Mouse (Mus musculus): ENCODE data around the gene Shisa7. TPM values are rescaled to one million over a fixed set of nuclear protein-coding genes. Genes with fewer than 3 reads are reported as not detected.
"Not testable (repeated sequence)": the region's sequence is repeated elsewhere in the genome, so short reads cannot be mapped to it uniquely, and the experiment has no call there.

The Shisa7 gene
- polyA plus RNA-seq, 1 experiment from 2014 or later: 0.99 TPM

DNA sequence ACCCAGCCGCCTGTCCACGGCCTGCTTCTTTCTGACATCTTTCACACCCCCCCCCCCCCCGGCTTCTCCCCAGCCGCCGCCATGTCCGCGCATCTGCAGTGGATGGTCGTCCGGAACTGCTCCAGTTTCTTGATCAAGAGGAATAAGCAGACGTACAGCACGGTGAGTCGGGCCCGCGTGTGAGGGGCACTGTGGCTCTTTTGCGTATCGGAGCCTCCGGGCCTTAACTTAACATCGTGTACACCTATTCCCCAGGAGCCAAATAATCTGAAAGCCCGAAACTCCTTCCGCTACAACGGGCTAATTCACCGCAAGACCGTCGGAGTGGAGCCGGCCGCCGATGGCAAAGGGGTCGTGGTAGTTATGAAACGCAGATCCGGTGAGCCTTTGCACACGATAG, 51.2 kb downstream of the Shisa7 start:
- Histone ChIP-seq H3K27ac (replicated peaks) (peak overlapping the region; percentile 97), H3K27me3 (peaks cover 10% of the 10 kb centered on the region), H3K4me2 (replicated peaks) (peak overlapping the region; percentile 65), H3K9ac (peak overlapping the region; percentile 93), H3K4me3 (replicated peaks) (peak overlapping the region; percentile 87), H3K4me1 (peaks cover 27% of the 10 kb centered on the region), H3K36me3 (peaks cover 40% of the 10 kb centered on the region)
- H3K9me3 ChIP-seq (replicated peaks); ATAC-seq (ENCODE audit: insufficient number of reproducible peaks, low FRiP score, low TSS enrichment, low read depth): not testable (repeated sequence)
- under 1% methylated on average over 29 of the region's 31 CpGs for WGBS

DNA sequence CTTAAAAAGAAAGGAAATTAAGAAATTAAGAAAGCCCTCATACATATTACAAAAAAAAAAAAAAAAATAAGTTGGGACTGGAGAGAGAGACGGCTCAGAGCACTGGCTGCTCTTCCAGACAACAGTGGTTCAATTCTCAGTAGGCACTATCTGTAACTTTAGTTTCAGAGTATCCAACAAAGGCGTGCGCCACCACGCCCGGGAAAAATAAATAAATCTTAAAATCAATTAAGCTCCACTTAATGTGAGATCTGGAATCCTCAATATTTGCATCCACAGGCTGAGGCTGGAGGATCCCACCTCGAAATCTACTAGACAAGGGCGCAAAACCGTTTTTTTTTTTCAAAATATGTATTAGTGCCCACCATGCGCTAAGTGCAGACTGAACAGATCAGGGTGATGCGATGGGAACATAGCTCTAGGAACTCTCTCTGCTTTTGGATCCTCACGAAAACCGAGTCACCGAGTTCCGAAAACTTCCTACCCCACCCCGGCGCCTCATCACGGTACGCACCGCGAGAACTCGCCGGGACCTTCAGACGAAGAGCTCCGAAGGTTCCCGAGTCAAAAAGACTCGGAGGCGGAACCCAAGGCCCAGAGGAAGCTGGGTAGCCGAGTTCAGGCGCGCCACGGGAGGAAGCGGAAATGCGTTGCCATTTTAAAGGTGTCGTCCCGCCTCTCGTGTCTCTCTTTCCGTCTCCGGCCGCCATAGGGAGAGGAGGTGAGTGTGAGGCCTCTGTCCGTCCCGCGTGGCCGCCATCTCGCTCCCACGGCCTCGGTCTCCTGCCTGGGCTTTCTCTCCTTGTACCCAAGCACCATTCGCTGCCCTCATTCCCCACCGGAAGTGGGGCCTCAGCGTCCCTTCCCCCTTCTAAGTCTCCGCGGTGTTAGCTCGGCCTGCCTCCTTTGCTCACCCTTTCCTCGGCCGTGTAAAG, 52.0 kb downstream of the Shisa7 start, which contains the start of gene Rpl28:
Rpl28 (plus strand) TSS at position 597 of the 935 bp plus-strand sequence.
- Histone ChIP-seq H3K36me3 (peaks cover 36% of the 10 kb centered on the region), H3K9ac (peak within 1 kb of the TSS; percentile 93), H3K4me3 (replicated peaks) (peak within 1 kb of the TSS; percentile 87), H3K4me2 (replicated peaks) (peak within 1 kb of the TSS; percentile 65), H3K27ac (replicated peaks) (peak within 1 kb of the TSS; percentile 97), H3K9me3 (replicated peaks) (no peaks in the 10 kb centered on the region), H3K4me1 (peaks cover 28% of the 10 kb centered on the region), H3K27me3 (peaks cover 10% of the 10 kb centered on the region)
- peak; percentile 89 for ATAC-seq (ENCODE audit: insufficient number of reproducible peaks, low FRiP score, low TSS enrichment, low read depth)
- WGBS: under 1% methylated on average over 53 of the region's 54 CpGs

DNA sequence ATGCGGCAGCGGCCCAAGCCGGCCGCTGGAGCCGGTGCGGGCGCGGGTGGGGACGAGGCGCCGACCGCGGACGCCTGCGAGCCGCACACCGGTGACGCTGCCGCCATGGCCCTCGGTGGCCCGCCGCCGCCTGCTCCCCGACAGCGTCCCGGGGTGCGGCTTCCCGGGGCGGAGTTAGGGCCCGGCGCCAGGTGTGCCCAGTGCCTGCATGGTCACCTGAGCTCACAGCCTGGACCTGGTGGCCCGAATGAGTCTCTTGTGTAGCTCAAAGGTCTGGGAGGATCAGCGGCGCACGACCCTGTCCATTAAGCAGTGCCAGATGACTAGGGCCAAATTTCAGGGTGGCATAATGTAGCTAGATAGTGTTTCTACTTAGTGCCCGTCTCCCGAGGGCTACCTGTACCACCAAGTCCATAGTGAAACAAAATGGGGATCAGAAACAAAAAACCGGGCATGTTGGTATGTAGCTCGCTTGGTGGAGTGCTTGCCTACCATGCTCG, 55.0 kb downstream of the Shisa7 start, which contains the start of gene Tmem238:
Tmem238 (minus strand) TSS at position 221 of the 500 bp plus-strand sequence.
- peak within 1 kb of the TSS; percentile 92 for H3K4me2 ChIP-seq (replicated peaks)
- ATAC-seq (ENCODE audit: insufficient number of reproducible peaks, low FRiP score, low TSS enrichment, low read depth): 0 out of 2 replicates have a peak, but pooled peaks have one; percentile 26
- H3K9me3 ChIP-seq (replicated peaks): no peaks in the 10 kb centered on the region
- H3K27ac ChIP-seq (replicated peaks): peak within 1 kb of the TSS; percentile 40
- WGBS: 7% methylated on average over 40 of the region's 40 CpGs
- H3K27me3 ChIP-seq: peaks cover 10% of the 10 kb centered on the region
- peaks cover 22% of the 10 kb centered on the region for H3K4me1 ChIP-seq
- peak within 1 kb of the TSS; percentile 57 for H3K4me3 ChIP-seq (replicated peaks)
- peaks cover 8% of the 10 kb centered on the region; the same call in 1 of the 2 replicates for H3K36me3 ChIP-seq
- peak within 1 kb of the TSS; percentile 60 for H3K9ac ChIP-seq

DNA sequence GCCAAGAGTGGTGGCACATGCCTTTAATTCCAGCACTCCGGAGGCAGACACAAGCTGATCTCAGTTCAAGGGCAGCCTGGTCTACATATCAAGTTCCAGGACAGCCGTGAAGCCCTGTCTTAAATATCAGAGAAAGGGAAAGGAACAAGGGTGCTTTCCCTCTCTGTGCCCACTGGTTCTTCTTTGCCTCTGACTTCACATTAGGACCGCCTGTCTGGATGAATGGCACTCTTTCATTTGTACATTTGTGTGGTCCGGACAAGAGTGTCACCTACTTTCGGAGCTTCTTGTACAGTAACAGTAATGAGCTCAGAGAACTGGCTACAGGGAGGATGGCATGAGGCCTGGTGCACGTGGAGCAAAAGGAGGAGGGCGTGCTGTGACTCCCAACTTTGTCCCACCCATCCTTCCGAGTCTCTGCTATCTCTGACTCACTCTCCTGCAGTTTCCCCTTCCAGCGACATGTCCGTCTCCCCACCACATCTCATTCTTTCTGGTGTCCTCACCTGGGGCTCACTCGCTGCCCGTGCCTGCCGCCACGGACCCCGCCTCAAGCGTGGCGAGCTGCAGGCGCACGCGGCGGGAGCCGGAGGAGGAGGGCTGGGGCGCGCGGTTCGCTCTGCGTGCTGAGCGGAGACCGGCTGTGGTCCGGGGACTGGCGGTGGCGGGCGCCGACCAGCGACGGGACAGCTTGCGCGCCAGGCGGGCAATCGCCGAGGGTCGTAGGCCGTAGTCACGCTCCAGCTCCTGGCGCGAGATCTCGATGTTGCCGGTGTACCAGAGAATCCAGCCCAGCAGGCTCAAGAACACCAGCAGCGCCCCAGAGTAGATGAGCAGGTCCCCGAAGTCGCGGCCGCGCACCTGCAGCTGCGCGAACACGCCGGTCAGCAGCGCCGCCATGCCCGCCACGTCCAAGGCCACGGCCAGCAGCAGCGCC, 55.7 kb downstream of the Shisa7 start:
- 0 out of 2 replicates have a peak, but pooled peaks cover under 1% of the 10 kb centered on the region for H3K36me3 ChIP-seq
- peak overlapping the region; percentile 40 for H3K27ac ChIP-seq (replicated peaks)
- H3K9ac ChIP-seq: peak overlapping the region; percentile 60
- peak; percentile 53 for ATAC-seq (ENCODE audit: insufficient number of reproducible peaks, low FRiP score, low TSS enrichment, low read depth)
- 1% methylated on average over 64 of the region's 64 CpGs for WGBS
- H3K9me3 ChIP-seq (replicated peaks): no peaks in the 10 kb centered on the region
- H3K27me3 ChIP-seq: peaks cover 10% of the 10 kb centered on the region
- peak overlapping the region; percentile 57 for H3K4me3 ChIP-seq (replicated peaks)
- H3K4me1 ChIP-seq: peaks cover 14% of the 10 kb centered on the region
- peak overlapping the region; percentile 92 for H3K4me2 ChIP-seq (replicated peaks)

DNA sequence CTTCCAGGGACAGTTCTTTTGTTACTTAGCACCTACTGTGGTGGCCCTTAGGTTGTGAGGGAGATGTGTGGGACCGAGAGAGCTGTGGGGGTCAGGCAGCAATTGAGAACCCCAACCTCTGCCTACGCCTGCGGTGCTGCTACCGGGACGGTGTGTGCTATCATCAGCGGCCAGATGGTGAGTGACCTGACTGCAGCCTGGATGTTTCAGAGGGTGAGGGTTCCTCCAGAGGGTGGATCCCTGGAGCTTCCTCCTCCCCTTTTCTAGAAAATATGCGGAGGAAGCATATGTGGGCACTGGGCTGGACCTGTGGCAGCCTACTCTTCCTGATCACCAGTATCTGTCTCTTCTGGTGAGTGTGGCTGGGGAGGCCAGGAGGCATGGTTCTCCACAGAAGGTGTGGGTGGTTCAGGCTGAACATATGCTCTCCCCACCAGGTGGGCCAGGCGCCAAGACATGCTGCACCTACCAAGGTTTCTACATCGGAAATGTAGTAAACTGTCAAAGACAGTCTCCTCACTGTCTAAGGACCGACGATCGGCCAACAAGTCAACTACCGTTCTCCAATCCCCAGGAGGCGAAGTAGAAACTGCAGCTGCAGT, 60.7 kb downstream of the Shisa7 start:
- H3K9me3 ChIP-seq (replicated peaks): no peaks in the 10 kb centered on the region
- 75% methylated on average over 14 of the region's 14 CpGs for WGBS
- ATAC-seq (ENCODE audit: insufficient number of reproducible peaks, low FRiP score, low TSS enrichment, low read depth): no peak
- H3K36me3 ChIP-seq: no peaks in the 10 kb centered on the region
- no peak overlapping the region for H3K9ac ChIP-seq
- no peak overlapping the region for H3K27ac ChIP-seq (replicated peaks)
- no peak overlapping the region for H3K4me3 ChIP-seq (replicated peaks)
- peaks cover 7% of the 10 kb centered on the region for H3K4me1 ChIP-seq
- no peak overlapping the region for H3K4me2 ChIP-seq (replicated peaks)
- H3K27me3 ChIP-seq: peaks cover 9% of the 10 kb centered on the region

DNA sequence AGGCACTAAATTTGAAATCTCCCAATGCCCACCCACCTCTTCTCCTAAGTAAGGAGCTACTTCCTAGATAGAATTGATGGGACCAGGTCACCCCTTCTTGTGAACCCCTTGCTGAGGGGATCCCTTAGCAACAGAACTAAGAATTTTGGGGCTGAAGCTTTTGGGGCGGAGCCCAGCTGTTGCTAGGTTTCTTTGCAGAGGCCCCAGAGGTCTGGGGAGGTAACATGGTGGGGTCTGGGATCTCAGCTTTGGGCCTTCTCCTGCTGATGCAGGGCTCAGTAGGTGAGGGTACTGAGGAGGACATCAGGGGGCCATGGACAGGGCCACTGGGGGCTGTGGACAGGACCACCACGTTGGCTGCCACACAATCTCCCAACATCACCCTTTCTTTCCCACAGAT, 61.7 kb downstream of the Shisa7 start, which contains the start of the genes Il11 and Tmem190:
Il11 (minus strand) TSS at position 101 of the 400 bp plus-strand sequence.
Tmem190 (plus strand) TSS at position 179 of the 400 bp plus-strand sequence.
- 79% methylated on average over 2 of the region's 2 CpGs for WGBS
- Histone ChIP-seq H3K36me3 (no peaks in the 10 kb centered on the region), H3K4me1 (peaks cover 2% of the 10 kb centered on the region; the same call in 1 of the 2 replicates), H3K27ac (replicated peaks) (no peak within 1 kb of the TSS), H3K27me3 (peaks cover 20% of the 10 kb centered on the region), H3K4me2 (replicated peaks) (no peak within 1 kb of the TSS), H3K9me3 (replicated peaks) (no peaks in the 10 kb centered on the region), H3K9ac (no peak within 1 kb of the TSS), H3K4me3 (replicated peaks) (no peak within 1 kb of the TSS)
- ATAC-seq (ENCODE audit: insufficient number of reproducible peaks, low FRiP score, low TSS enrichment, low read depth): no peak

DNA sequence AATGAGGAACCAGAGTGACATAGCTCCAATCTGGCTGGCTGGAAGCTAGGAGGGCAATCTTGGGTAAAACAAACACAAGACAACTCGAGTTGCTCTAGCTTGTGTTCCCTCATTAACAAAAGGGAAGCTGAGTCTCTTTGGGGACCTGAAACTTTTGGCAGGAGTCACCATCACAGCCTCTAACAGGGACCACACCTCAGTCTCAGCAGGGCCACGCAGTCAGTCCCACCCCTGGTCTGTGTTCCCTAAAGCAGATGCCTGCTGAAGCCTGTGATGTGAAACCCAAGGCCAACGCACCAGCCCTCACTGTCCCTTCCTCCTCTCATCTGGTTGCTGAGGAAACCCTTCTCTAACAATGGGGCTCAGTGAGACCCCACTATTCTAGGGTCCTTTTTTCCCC, 62.4 kb downstream of the Shisa7 start:
- H3K4me3 ChIP-seq (replicated peaks): no peak overlapping the region
- 53% methylated on average over 3 of the region's 3 CpGs for WGBS
- H3K4me1 ChIP-seq: peaks cover 8% of the 10 kb centered on the region; the same call in 1 of the 2 replicates
- H3K9ac ChIP-seq: no peak overlapping the region
- H3K36me3 ChIP-seq: no peaks in the 10 kb centered on the region
- no peak overlapping the region for H3K27ac ChIP-seq (replicated peaks)
- no peak overlapping the region for H3K4me2 ChIP-seq (replicated peaks)
- ATAC-seq (ENCODE audit: insufficient number of reproducible peaks, low FRiP score, low TSS enrichment, low read depth): no peak
- H3K9me3 ChIP-seq (replicated peaks): no peaks in the 10 kb centered on the region
- peaks cover 26% of the 10 kb centered on the region for H3K27me3 ChIP-seq

DNA sequence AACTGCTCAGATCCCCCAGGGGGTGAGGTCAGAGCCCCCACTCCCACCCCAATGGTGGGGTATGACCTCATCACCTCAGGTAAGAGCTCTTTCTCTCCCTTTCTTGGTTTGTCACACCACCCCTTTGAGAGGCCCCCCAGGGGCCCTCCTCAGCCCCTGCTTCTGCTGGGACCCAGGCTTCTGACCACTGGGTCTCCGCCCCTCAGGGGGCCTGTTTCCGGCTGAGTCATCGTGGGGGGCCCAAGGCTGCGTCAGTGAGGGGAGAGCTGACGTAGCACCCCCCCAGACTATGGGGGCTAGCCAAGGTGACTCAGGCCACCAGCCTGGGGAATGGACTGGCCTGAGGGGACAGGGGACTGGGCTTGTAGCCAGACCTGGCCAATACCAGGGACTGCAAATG, 64.6 kb downstream of the Shisa7 start:
- H3K4me2 ChIP-seq (replicated peaks): no peak overlapping the region
- no peaks in the 10 kb centered on the region for H3K9me3 ChIP-seq (replicated peaks)
- no peak overlapping the region for H3K4me3 ChIP-seq (replicated peaks)
- no peak overlapping the region for H3K27ac ChIP-seq (replicated peaks)
- 28% methylated on average over 5 of the region's 5 CpGs for WGBS
- no peak overlapping the region for H3K9ac ChIP-seq
- H3K36me3 ChIP-seq: no peaks in the 10 kb centered on the region
- peaks cover 15% of the 10 kb centered on the region; the same call in 1 of the 2 replicates for H3K4me1 ChIP-seq
- no peak for ATAC-seq (ENCODE audit: insufficient number of reproducible peaks, low FRiP score, low TSS enrichment, low read depth)
- H3K27me3 ChIP-seq: peaks cover 47% of the 10 kb centered on the region

DNA sequence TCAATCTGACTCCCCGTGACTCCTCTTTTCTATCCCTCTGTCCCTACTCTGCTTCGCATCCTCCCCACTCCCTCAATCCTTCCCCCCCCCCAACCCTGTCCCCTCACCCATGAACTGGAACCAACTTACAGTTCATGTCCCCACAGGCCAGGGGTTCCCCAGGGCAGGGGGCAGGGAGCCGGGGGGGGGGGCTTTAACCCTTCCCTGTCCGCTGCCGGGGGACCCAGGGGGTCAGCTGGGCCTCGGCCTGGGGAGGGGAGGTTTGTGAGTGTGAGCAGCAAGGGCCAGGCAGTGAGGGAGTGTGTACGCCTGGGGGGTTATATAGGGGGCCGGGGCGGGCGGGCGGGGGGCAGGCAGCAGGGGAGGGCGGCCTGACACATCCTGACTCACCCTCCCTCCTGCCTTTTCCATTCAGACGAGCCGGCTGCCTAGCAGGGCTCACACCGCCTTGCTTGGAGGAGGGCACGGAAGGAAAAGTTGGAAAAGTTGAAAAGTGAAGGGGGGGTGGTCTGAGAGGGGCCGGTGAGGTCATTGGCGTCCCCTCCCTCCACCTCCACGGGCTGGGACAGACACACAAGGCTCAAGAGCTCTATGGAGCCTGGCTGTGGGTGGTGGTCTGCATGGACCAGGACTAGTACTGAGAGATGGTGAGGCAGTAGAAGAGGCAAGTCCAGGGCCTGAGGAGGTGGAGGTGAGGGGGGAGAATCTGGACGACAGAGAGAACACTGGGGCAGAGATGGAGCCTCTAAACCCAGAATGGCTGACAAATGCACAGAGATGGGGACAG, 66.5 kb downstream of the Shisa7 start:
- peaks cover 52% of the 10 kb centered on the region for H3K27me3 ChIP-seq
- H3K27ac ChIP-seq (replicated peaks): no peak overlapping the region
- peaks cover 15% of the 10 kb centered on the region; the same call in 1 of the 2 replicates for H3K4me1 ChIP-seq
- H3K9ac ChIP-seq: no peak overlapping the region
- no peaks in the 10 kb centered on the region for H3K36me3 ChIP-seq
- H3K4me3 ChIP-seq (replicated peaks): peak overlapping the region; percentile 37; the same call in 1 of the 2 replicates
- no peaks in the 10 kb centered on the region for H3K9me3 ChIP-seq (replicated peaks)
- peak overlapping the region; percentile 65; the same call in 1 of the 2 replicates for H3K4me2 ChIP-seq (replicated peaks)
- no peak for ATAC-seq (ENCODE audit: insufficient number of reproducible peaks, low FRiP score, low TSS enrichment, low read depth)
- WGBS: 6% methylated on average over 18 of the region's 20 CpGs
